Mouse (Mus musculus) small intestine, adult 2 months (tissue): ENCODE measurements around the gene Gpr1.

Experiments used
- CTCF ChIP-seq: fragments of 200-500 bp; IDR thresholded peaks from 2 replicates; pipeline ENCODE4 v1.5.1; 2012; ENCODE audit warnings: low read depth, mild to moderate bottlenecking, control low read depth, inconsistent platforms, low read length, moderate library complexity, mixed read lengths; ENCODE audit not compliant: insufficient replicate concordance, insufficient read length; ENCODE audit errors: extremely low read depth
- POLR2A ChIP-seq: fragments of 200-500 bp; IDR thresholded peaks from 2 replicates; pipeline ENCODE4 v1.6.1; 2012; ENCODE audit warnings: low read depth, mild to moderate bottlenecking, control low read depth, inconsistent platforms, low read length, moderate library complexity

DNA sequence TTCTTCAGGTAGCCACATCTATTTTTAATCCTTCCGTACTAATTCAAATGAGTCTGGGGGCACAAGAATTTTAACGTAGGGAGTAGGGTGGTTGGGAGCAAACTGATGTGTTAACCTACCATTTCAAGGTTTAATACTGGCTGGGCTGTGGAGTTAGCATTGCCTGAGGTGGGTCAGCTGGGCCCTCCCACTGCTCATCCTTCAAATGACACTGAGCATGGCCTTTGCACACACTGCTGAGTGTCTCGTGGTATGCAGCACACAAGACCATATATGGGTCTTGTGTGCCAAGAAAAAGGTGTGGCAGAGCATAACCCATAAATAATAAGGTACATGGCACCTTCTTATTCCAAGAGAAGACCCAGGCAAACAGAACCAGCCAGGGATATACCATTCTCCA is 6.7 kb downstream of the Gpr1 start:
- no peak for TF ChIP-seq CTCF
- no peak for TF ChIP-seq POLR2A
